9 mouse cellular contexts compared by ENCODE assay signal in the genomic region with DNA sequence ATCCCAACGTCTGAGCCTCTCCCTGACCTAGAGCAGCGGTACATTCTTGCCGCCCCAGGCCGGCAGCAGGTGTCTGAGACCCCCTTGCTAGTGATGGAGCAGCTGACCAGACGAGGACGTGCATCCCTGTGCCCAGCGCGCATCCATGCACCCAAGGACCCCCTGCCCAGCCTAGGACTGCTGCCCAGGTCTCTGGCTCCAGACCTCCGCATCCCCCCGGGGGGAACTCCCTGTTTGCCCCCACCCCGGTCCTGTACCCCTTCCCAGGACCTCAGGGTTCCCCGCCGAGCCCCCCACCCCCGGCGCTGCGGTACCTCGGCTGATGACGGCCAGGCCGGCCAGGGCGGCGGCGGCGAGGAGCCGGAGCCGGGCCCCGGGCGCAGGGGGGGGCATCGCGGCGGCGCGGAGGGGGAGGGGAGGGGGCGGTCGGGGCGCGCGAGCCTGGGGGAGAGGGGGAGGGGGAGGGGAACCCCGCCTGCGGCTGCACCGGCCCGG. TPM values are rescaled to one million over a fixed set of nuclear protein-coding genes. Genes with fewer than 3 reads are reported as not detected.
DNase-seq lines count a peak whose midpoint lies in the region; ATAC-seq lines count a peak whose summit lies in the region.
"Had no signal": no experiment of that assay in that cellular context is flagged by ENCODE, and none has a peak within 500 bp of the region (broad histone marks: within the 10 kb centered on the region; RNA-seq: fewer than 3 reads in every experiment).

Gene Iglon5 (minus strand): TSS at position 445 of the 495 bp plus-strand sequence.

- no peak for DNase-seq in layer of hippocampus, adult 18-20 months (ENCODE audit: low spot score in 2 of 2)
- DNase-seq in layer of hippocampus, adult 9-11 months = no peak
- DNase-seq in embryo, embryonic 9.5 days (ENCODE audit: extremely low spot score) = peak; percentile 30
- DNase-seq in midbrain, embryonic 14.5 days = no peak
- no peak for DNase-seq in ovary, postnatal 36 days (ENCODE audit: low spot score)
- no peak for DNase-seq in urinary bladder, postnatal 14 days (ENCODE audit: low spot score)
- no peak for DNase-seq in spleen, adult 18-20 months

- WGBS in intestine, embryonic 15.5 days = 1% methylated on average over 23 of the region's 41 CpGs
- WGBS in midbrain, embryonic 14.5 days = under 1% methylated on average over 19 of the region's 41 CpGs

- peak; percentile 73; the same call in 1 of the 2 replicates for ATAC-seq in intestine, embryonic 15.5 days
- peak; percentile 67 for ATAC-seq in midbrain, embryonic 14.5 days (ENCODE audit: low FRiP score, low TSS enrichment)

- no peaks in the 10 kb centered on the region for H3K9me3 ChIP-seq in intestine, embryonic 15.5 days
- H3K9me3 ChIP-seq in midbrain, embryonic 14.5 days (ENCODE audit: control insufficient read depth, low read length) = no peaks in the 10 kb centered on the region

- peaks cover 17% of the 10 kb centered on the region for H3K27me3 ChIP-seq in intestine, embryonic 15.5 days (replicated peaks)
- no peaks in the 10 kb centered on the region for H3K27me3 ChIP-seq in midbrain, embryonic 14.5 days (ENCODE audit: control insufficient read depth, insufficient read depth, low read length)

- H3K27ac ChIP-seq in intestine, embryonic 15.5 days = no peak within 1 kb of the TSS
- peak within 1 kb of the TSS; percentile 93 for H3K27ac ChIP-seq in midbrain, embryonic 14.5 days (replicated peaks; ENCODE audit: low read depth, low read length)
- H3K27ac ChIP-seq: liver, embryonic 14.5 days had no signal

- H3K4me1 ChIP-seq in intestine, embryonic 15.5 days (replicated peaks) = no peaks in the 10 kb centered on the region
- H3K4me1 ChIP-seq in midbrain, embryonic 14.5 days (ENCODE audit: control insufficient read depth, insufficient read depth, low read length) = peaks cover 20% of the 10 kb centered on the region

- peak within 1 kb of the TSS; percentile 40 for H3K4me3 ChIP-seq in intestine, embryonic 15.5 days (replicated peaks)
- peak within 1 kb of the TSS; percentile 74 for H3K4me3 ChIP-seq in midbrain, embryonic 14.5 days (replicated peaks; ENCODE audit: low read depth, low read length)

- H3K9ac ChIP-seq in intestine, embryonic 15.5 days = peak within 1 kb of the TSS; percentile 36
- peak within 1 kb of the TSS; percentile 96 for H3K9ac ChIP-seq in midbrain, embryonic 14.5 days (replicated peaks; ENCODE audit: low read length)
- H3K9ac ChIP-seq: liver, embryonic 14.5 days had no signal

- H3K36me3 ChIP-seq in intestine, embryonic 15.5 days = no peaks in the 10 kb centered on the region
- no peaks in the 10 kb centered on the region for H3K36me3 ChIP-seq in midbrain, embryonic 14.5 days (ENCODE audit: control insufficient read depth, insufficient read depth, low read length)

- peak within 1 kb of the TSS; percentile 68 for H3K4me2 ChIP-seq in intestine, embryonic 15.5 days (replicated peaks)
- peak within 1 kb of the TSS; percentile 73 for H3K4me2 ChIP-seq in midbrain, embryonic 14.5 days (ENCODE audit: low read length)

RNA-seq across cellular contexts. Expression of gene Iglon5, which starts in this region (rescaled TPM):
- 10 to 100 TPM; 21.4 to 23.2 TPM for total RNA-seq in layer of hippocampus, adult 18-20 months (2021)
- polyA plus RNA-seq in intestine, embryonic 15.5 days (2015; fragmentation: Nextera tagmentation; extraction: Ambion mirVana) = 0.38 and 0.56 TPM in 2 replicates
- 8.8 and 12.1 TPM in 2 replicates for polyA plus RNA-seq in midbrain, embryonic 14.5 days (2014; fragmentation: Nextera tagmentation; extraction: Ambion mirVana)

Comparison
In these comparisons a context has a peak if more than half of its experiments do, and no peak if none do; other contexts are left out.
1. Peak in ATAC-seq, H3K4me3 ChIP-seq, H3K9ac ChIP-seq and H3K4me2 ChIP-seq in intestine, embryonic 15.5 days; RNA of the gene not detected or under 1 TPM.